Mouse (Mus musculus): ENCODE measurements at regions not wholly inside any gene's neighbourhood (a gene's known extent, or its start where the extent isn't known, plus 50 kb on each side); places are given as distances from the start of the nearest gene placed in this dataset.
A peak's percentile ranks its signal among the peaks of the same experiment; 100 is the strongest.

DNA sequence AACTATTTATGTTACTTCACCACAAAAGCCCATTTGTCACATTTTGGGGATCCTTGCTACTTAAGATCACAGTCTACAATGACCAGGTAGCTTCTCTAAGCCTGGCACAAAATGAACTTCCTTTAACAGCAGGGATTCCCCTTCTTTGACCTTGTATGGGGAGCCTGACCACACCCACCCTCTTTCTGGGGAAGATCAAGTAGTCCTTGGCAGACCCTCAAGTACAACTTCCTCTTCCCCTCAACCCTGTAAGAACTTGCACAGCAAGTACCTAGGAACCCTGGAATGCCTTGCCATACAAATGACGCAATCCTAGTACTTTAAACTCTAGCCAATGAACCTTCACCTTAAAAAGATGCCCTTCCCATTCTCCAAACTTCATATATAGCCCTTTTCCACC lies 695.4 kb upstream of the Lrrn3 start:
- Histone ChIP-seq H3K36me3 (ENCODE audit: control insufficient read depth, insufficient read depth, low read length) (no peaks in the 10 kb centered on the region), H3K79me2 (ENCODE audit: control insufficient read depth, insufficient read depth, low read length) (no peaks in the 10 kb centered on the region), H3K27me3 (ENCODE audit: control insufficient read depth, insufficient read depth, low read length) (no peaks in the 10 kb centered on the region), H3K4me3 (ENCODE audit: insufficient read depth, low read depth, low read length) (no peak overlapping the region), H3K27ac (replicated peaks; ENCODE audit: insufficient read depth, low read depth, low read length) (no peak overlapping the region), H3K4me1 (ENCODE audit: control insufficient read depth, insufficient read depth, low read length) (no peaks in the 10 kb centered on the region), H3K9ac (ENCODE audit: low read depth, low read length) (no peak overlapping the region)
- no peak for TF ChIP-seq POLR2A (IDR thresholded peaks at IDR 0.05; ENCODE audit: extremely low read depth, insufficient read depth, low read length)
- no peak for TF ChIP-seq CTCF (IDR thresholded peaks at IDR 0.05; ENCODE audit: low read depth, low read length)
- WGBS = 94% methylated on average over 1 of the region's 1 CpGs
- DNase-seq (ENCODE audit: extremely low read depth, low read depth, low spot score) = peak; percentile 10

GRCm38 (mm10) chr12:42179947-42180669 lies 693.9 kb upstream of the Lrrn3 start:
- no peak overlapping the region for H3K9ac ChIP-seq (ENCODE audit: low read depth, low read length)
- no peak for DNase-seq (ENCODE audit: extremely low read depth, low read depth, low spot score)
- TF ChIP-seq POLR2A (IDR thresholded peaks at IDR 0.05; ENCODE audit: extremely low read depth, insufficient read depth, low read length) (no peak), CTCF (IDR thresholded peaks at IDR 0.05; ENCODE audit: low read depth, low read length) (no peak)
- no peaks in the 10 kb centered on the region for H3K27me3 ChIP-seq (ENCODE audit: control insufficient read depth, insufficient read depth, low read length)
- H3K79me2 ChIP-seq (ENCODE audit: control insufficient read depth, insufficient read depth, low read length) = no peaks in the 10 kb centered on the region
- no peak overlapping the region for H3K27ac ChIP-seq (replicated peaks; ENCODE audit: insufficient read depth, low read depth, low read length)
- no peak overlapping the region for H3K4me3 ChIP-seq (ENCODE audit: insufficient read depth, low read depth, low read length)
- 57% methylated on average over 1 of the region's 1 CpGs for WGBS
- H3K36me3 ChIP-seq (ENCODE audit: control insufficient read depth, insufficient read depth, low read length) = no peaks in the 10 kb centered on the region
- H3K4me1 ChIP-seq (ENCODE audit: control insufficient read depth, insufficient read depth, low read length) = no peaks in the 10 kb centered on the region

DNA sequence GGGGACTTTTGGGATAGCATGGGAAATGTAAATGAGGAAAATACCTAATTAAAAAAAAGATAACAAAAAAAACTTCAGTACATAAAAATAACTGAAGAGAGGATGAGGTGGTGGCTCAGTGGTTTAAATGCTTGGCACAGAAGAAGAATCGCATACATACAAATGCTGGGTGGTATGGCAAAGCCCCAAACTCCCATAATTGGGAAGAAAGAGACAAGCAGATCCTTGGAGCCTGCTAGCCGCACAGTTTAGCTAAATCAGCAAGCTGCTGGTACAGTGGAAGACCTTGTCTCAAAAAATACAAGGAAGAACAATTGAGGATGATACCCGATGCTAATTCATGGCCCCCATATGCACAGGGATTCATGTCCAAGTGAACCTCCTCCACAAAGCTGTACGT lies 661.7 kb upstream of the Lrrn3 start:
- no peak overlapping the region for H3K9ac ChIP-seq (ENCODE audit: low read depth, low read length)
- no peak for DNase-seq (ENCODE audit: extremely low read depth, low read depth, low spot score)
- TF ChIP-seq POLR2A (IDR thresholded peaks at IDR 0.05; ENCODE audit: extremely low read depth, insufficient read depth, low read length) (no peak), CTCF (IDR thresholded peaks at IDR 0.05; ENCODE audit: low read depth, low read length) (no peak)
- H3K27me3 ChIP-seq (ENCODE audit: control insufficient read depth, insufficient read depth, low read length) = no peaks in the 10 kb centered on the region
- no peak overlapping the region for H3K27ac ChIP-seq (replicated peaks; ENCODE audit: insufficient read depth, low read depth, low read length)
- WGBS = 95% methylated on average over 4 of the region's 4 CpGs
- no peak overlapping the region for H3K4me3 ChIP-seq (ENCODE audit: insufficient read depth, low read depth, low read length)
- no peaks in the 10 kb centered on the region for H3K4me1 ChIP-seq (ENCODE audit: control insufficient read depth, insufficient read depth, low read length)
- H3K79me2 ChIP-seq (ENCODE audit: control insufficient read depth, insufficient read depth, low read length) = no peaks in the 10 kb centered on the region
- no peaks in the 10 kb centered on the region for H3K36me3 ChIP-seq (ENCODE audit: control insufficient read depth, insufficient read depth, low read length)

- no peaks in the 10 kb centered on the region for H3K27me3 ChIP-seq (ENCODE audit: control insufficient read depth, insufficient read depth, low read length)
- no peaks in the 10 kb centered on the region for H3K36me3 ChIP-seq (ENCODE audit: control insufficient read depth, insufficient read depth, low read length)
- no peak overlapping the region for H3K27ac ChIP-seq (replicated peaks; ENCODE audit: insufficient read depth, low read depth, low read length)
- H3K9ac ChIP-seq (ENCODE audit: low read depth, low read length) = no peak overlapping the region
- no peak for TF ChIP-seq POLR2A (IDR thresholded peaks at IDR 0.05; ENCODE audit: extremely low read depth, insufficient read depth, low read length)
- TF ChIP-seq CTCF (IDR thresholded peaks at IDR 0.05; ENCODE audit: low read depth, low read length) = no peak
- no peak for DNase-seq (ENCODE audit: extremely low read depth, low read depth, low spot score)
- 80% methylated on average over 3 of the region's 3 CpGs for WGBS
- H3K4me1 ChIP-seq (ENCODE audit: control insufficient read depth, insufficient read depth, low read length) = no peaks in the 10 kb centered on the region
- no peak overlapping the region for H3K4me3 ChIP-seq (ENCODE audit: insufficient read depth, low read depth, low read length)
- no peaks in the 10 kb centered on the region for H3K79me2 ChIP-seq (ENCODE audit: control insufficient read depth, insufficient read depth, low read length)
Measured at GRCm38 (mm10) chr12:42138694-42139442, 652.6 kb upstream of the Lrrn3 start.

DNA sequence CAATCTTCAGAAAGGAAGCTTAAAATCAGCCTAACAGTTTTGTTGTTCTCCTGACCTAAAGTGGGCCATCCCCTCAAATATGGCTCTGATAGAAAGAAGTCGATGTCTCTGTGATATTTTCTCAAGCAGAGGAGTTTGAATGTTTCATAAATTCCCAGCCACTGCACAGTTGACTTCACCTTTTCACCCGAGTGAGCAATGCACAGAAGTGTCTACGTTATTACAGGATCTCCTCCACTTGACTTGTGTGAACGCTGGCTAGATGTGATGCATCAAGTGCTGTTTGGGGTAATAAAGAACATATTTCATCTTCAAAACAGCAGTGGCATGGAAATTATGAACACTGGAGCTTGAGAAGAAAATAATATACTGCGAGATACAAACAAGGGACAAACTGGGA lies 651.9 kb upstream of the Lrrn3 start:
- H3K79me2 ChIP-seq (ENCODE audit: control insufficient read depth, insufficient read depth, low read length) = no peaks in the 10 kb centered on the region
- no peak overlapping the region for H3K27ac ChIP-seq (replicated peaks; ENCODE audit: insufficient read depth, low read depth, low read length)
- H3K27me3 ChIP-seq (ENCODE audit: control insufficient read depth, insufficient read depth, low read length) = no peaks in the 10 kb centered on the region
- no peaks in the 10 kb centered on the region for H3K36me3 ChIP-seq (ENCODE audit: control insufficient read depth, insufficient read depth, low read length)
- H3K4me3 ChIP-seq (ENCODE audit: insufficient read depth, low read depth, low read length) = no peak overlapping the region
- no peak overlapping the region for H3K9ac ChIP-seq (ENCODE audit: low read depth, low read length)
- TF ChIP-seq POLR2A (IDR thresholded peaks at IDR 0.05; ENCODE audit: extremely low read depth, insufficient read depth, low read length) (no peak), CTCF (IDR thresholded peaks at IDR 0.05; ENCODE audit: low read depth, low read length) (no peak)
- no peaks in the 10 kb centered on the region for H3K4me1 ChIP-seq (ENCODE audit: control insufficient read depth, insufficient read depth, low read length)
- WGBS = 84% methylated on average over 5 of the region's 5 CpGs
- DNase-seq (ENCODE audit: extremely low read depth, low read depth, low spot score) = no peak

- peak; percentile 13 for DNase-seq (ENCODE audit: extremely low read depth, low read depth, low spot score)
- Histone ChIP-seq H3K9ac (ENCODE audit: low read depth, low read length) (no peak overlapping the region), H3K27ac (replicated peaks; ENCODE audit: insufficient read depth, low read depth, low read length) (no peak overlapping the region), H3K4me3 (ENCODE audit: insufficient read depth, low read depth, low read length) (no peak overlapping the region), H3K36me3 (ENCODE audit: control insufficient read depth, insufficient read depth, low read length) (no peaks in the 10 kb centered on the region), H3K4me1 (ENCODE audit: control insufficient read depth, insufficient read depth, low read length) (no peaks in the 10 kb centered on the region), H3K27me3 (ENCODE audit: control insufficient read depth, insufficient read depth, low read length) (no peaks in the 10 kb centered on the region), H3K79me2 (ENCODE audit: control insufficient read depth, insufficient read depth, low read length) (no peaks in the 10 kb centered on the region)
- 41% methylated on average over 5 of the region's 5 CpGs for WGBS
- TF ChIP-seq CTCF (IDR thresholded peaks at IDR 0.05; ENCODE audit: low read depth, low read length) (no peak), POLR2A (IDR thresholded peaks at IDR 0.05; ENCODE audit: extremely low read depth, insufficient read depth, low read length) (no peak)
Measured at GRCm38 (mm10) chr12:42137764-42138163, 651.5 kb upstream of the Lrrn3 start.
